Mouse (Mus musculus) large intestine, adult 2 months (tissue): ENCODE results near the gene Apela. TPM values are rescaled to one million over a fixed set of nuclear protein-coding genes. Genes with fewer than 3 reads are reported as not detected.
"Not testable (repeated sequence)": the region's sequence is repeated elsewhere in the genome, so short reads cannot be mapped to it uniquely, and the experiment has no call there.

ENCODE experiments used
- DNase-seq: peaks from one replicate; pipeline ENCODE4 v3.0.0-alpha.2; 2012; ENCODE audit warnings: low read depth, low spot score
- WGBS: fragments of 180-500 bp; shearing (Covaris S2); methylation state at CpG from one replicate; pipeline ENCODE4 v1.1.7; 2018; 5-methylcytosine and 5-hydroxymethylcytosine counted together
- polyA plus RNA-seq: library from polyadenylated mRNA; depleted of rRNA; stranded (reverse); fragments of >200 nt; gene quantifications from 2 replicates; pipeline ENCODE4 v1.2.3, GENCODE M21; 2012; rRNA removed

Apela gene
- polyA plus RNA-seq, 1 experiment, result not detected

GRCm38 (mm10) chr8:65029776-65030175 lies 7.4 kb downstream of the Apela start:
- 74% methylated on average over 4 of the region's 4 CpGs for WGBS
- DNase-seq, result no peak

DNA sequence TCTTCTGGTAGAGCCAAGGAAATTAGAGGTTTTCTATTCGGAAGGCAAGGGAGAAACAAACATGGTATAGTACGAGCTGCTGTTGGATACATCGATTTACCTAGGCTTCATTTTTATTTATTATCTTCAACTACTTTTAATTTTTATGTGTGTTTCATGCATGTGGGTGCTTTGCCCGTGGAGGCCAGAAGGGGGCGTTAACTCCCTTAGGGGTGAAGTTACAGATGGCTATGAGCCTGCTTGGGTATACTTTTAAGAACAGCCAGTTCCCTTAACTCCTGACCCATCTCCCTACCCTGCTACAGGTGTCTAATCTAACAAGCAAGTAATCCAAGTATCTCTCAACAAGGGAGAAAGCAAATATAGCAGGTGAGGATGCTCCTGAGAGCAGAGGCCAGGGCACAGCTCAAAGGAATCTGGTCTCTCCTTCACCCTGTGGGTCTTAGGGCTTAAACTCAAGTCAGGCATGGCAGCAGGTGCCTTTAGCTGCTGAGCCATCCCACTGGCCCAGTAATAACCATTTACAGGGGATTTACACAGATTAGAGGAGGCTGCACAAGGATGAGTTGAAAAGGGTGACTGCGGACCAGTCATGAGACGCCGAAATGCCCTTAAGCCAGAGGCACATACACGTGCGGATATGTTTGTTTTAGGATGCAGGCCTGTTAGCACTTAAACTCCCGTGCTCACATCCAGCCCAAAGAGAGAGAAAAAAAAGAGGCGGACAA lies 8.0 kb downstream of the Apela start:
- no peak for DNase-seq
- 77% methylated on average over 12 of the region's 12 CpGs for WGBS

- DNase-seq, result no peak
- 45% methylated on average over 8 of the region's 8 CpGs for WGBS
Measured at GRCm38 (mm10) chr8:65022485-65022884, 14.7 kb downstream of the Apela start.

- no peak for DNase-seq
- 90% methylated on average over 8 of the region's 8 CpGs for WGBS
Measured at GRCm38 (mm10) chr8:65018423-65018822, 18.7 kb downstream of the Apela start, which contains the start of the genes Trim61 and Trim60. TSS of gene Trim61 (minus strand) at chr8:65018523. TSS of gene Trim60 (minus strand) at chr8:65018584.

- not testable (repeated sequence) for DNase-seq
- WGBS, result 85% methylated on average over 6 of the region's 6 CpGs
Measured at GRCm38 (mm10) chr8:65007616-65008015, 29.5 kb downstream of the Apela start.

- DNase-seq, result no peak
- WGBS, result 79% methylated on average over 4 of the region's 4 CpGs
Measured at GRCm38 (mm10) chr8:64998806-64999365, 38.2 kb downstream of the Apela start.

- WGBS, result 87% methylated on average over 4 of the region's 4 CpGs
- no peak for DNase-seq
Measured at GRCm38 (mm10) chr8:64987731-64988130, 49.4 kb downstream of the Apela start, which contains the start of gene Trim75. TSS of gene Trim75 (minus strand) at chr8:64987831.

- no peak for DNase-seq
- 68% methylated on average over 20 of the region's 20 CpGs for WGBS
Measured at GRCm38 (mm10) chr8:64983150-64983897, 53.8 kb downstream of the Apela start.

Other genes with a start within 250 kb of the Apela start
- 10.2 and 12.3 TPM in 2 replicates for gene Klhl2, start 187.3 kb downstream of the Apela start, polyA plus RNA-seq
- 30.1 and 35.5 TPM in 2 replicates for gene Tmem192, start 90.2 kb downstream of the Apela start, polyA plus RNA-seq
- gene Trim75, start 49.5 kb downstream of the Apela start, polyA plus RNA-seq, result not detected in 2 replicates
- not detected in 2 replicates for gene Trim61, start 18.8 kb downstream of the Apela start, polyA plus RNA-seq
- gene Trim60, start 18.8 kb downstream of the Apela start, polyA plus RNA-seq, result not detected in 2 replicates
- not detected in 2 replicates for gene Gm10663, start 37.7 kb upstream of the Apela start, polyA plus RNA-seq
- gene BC030870, start 92.2 kb upstream of the Apela start, polyA plus RNA-seq, result 7.6 and 10.4 TPM in 2 replicates